Mouse (Mus musculus): ENCODE results near the gene Lrpprc. TPM values are rescaled to one million over a fixed set of nuclear protein-coding genes. Genes with fewer than 3 reads are reported as not detected.

Gene Lrpprc
- total RNA-seq, 2 experiments from 2014 or later = 59.0 to 63.0 TPM

GRCm38 (mm10) chr17:84681670-84682069 lies 108.9 kb downstream of the Lrpprc start:
- no peak overlapping the region for H3K27ac ChIP-seq
- no peak overlapping the region for H3K4me3 ChIP-seq
- intact Hi-C loops (cut with DNase I) = no loop called here
- no peak for TF ChIP-seq CTCF (IDR thresholded peaks at IDR 0.05)
- no peak for DNase-seq (ENCODE audit: extremely low spot score in 1 of 2, low spot score in 2 of 2)

- no peak for TF ChIP-seq CTCF (IDR thresholded peaks at IDR 0.05)
- DNase-seq (ENCODE audit: extremely low spot score in 1 of 2, low spot score in 2 of 2) = no peak
- Histone ChIP-seq H3K27ac (no peak overlapping the region), H3K4me3 (no peak overlapping the region)
- intact Hi-C loops (cut with DNase I) = no loop called here
Measured at GRCm38 (mm10) chr17:84677595-84677994, 113.0 kb downstream of the Lrpprc start.

GRCm38 (mm10) chr17:84675951-84676366 lies 114.6 kb downstream of the Lrpprc start, which contains the start of gene Abcg8:
Abcg8 (plus strand) TSS chr17:84676302.
- intact Hi-C loops (cut with DNase I) = no loop called here
- no peak for DNase-seq (ENCODE audit: extremely low spot score in 1 of 2, low spot score in 2 of 2)
- Histone ChIP-seq H3K4me3 (peak within 1 kb of the TSS; percentile 27; the same call in 1 of the 2 replicates), H3K27ac (no peak within 1 kb of the TSS)
- TF ChIP-seq CTCF (IDR thresholded peaks at IDR 0.05) = no peak

- peak in 1 of 2 experiments; percentile 23 for DNase-seq (ENCODE audit: extremely low spot score in 1 of 2, low spot score in 2 of 2)
- Histone ChIP-seq H3K4me3 (no peak overlapping the region), H3K27ac (no peak overlapping the region)
- TF ChIP-seq CTCF (IDR thresholded peaks at IDR 0.05) = no peak
- intact Hi-C loops (cut with DNase I) = no loop called here
Measured at GRCm38 (mm10) chr17:84675204-84675603, 115.4 kb downstream of the Lrpprc start.

- Histone ChIP-seq H3K27ac (no peak overlapping the region), H3K4me3 (no peak overlapping the region)
- DNase-seq (ENCODE audit: extremely low spot score in 1 of 2, low spot score in 2 of 2) = no peak
- intact Hi-C loops (cut with DNase I) = no loop called here
- TF ChIP-seq CTCF (IDR thresholded peaks at IDR 0.05) = no peak
Measured at GRCm38 (mm10) chr17:84674048-84674447, 116.5 kb downstream of the Lrpprc start.

GRCm38 (mm10) chr17:84672376-84673369 lies 117.9 kb downstream of the Lrpprc start:
- no peak for DNase-seq (ENCODE audit: extremely low spot score in 1 of 2, low spot score in 2 of 2)
- intact Hi-C loops (cut with DNase I) = no loop called here
- Histone ChIP-seq H3K27ac (no peak overlapping the region), H3K4me3 (no peak overlapping the region)
- no peak for TF ChIP-seq CTCF (IDR thresholded peaks at IDR 0.05)

- H3K27ac ChIP-seq = no peak overlapping the region
- intact Hi-C loops (cut with DNase I) = no loop called here
- no peak for TF ChIP-seq CTCF (IDR thresholded peaks at IDR 0.05)
- DNase-seq (ENCODE audit: extremely low spot score in 1 of 2, low spot score in 2 of 2) = no peak
- no peak overlapping the region for H3K4me3 ChIP-seq
Measured at GRCm38 (mm10) chr17:84667848-84668247, 122.7 kb downstream of the Lrpprc start.

GRCm38 (mm10) chr17:84665691-84666090 lies 124.9 kb downstream of the Lrpprc start:
- no peak for TF ChIP-seq CTCF (IDR thresholded peaks at IDR 0.05)
- no peak overlapping the region for H3K4me3 ChIP-seq
- H3K27ac ChIP-seq = no peak overlapping the region
- intact Hi-C loops (cut with DNase I) = no loop called here
- no peak for DNase-seq (ENCODE audit: extremely low spot score in 1 of 2, low spot score in 2 of 2)

- no peak for TF ChIP-seq CTCF (IDR thresholded peaks at IDR 0.05)
- no peak overlapping the region for H3K4me3 ChIP-seq
- DNase-seq (ENCODE audit: extremely low spot score in 1 of 2, low spot score in 2 of 2) = no peak
- intact Hi-C loops (cut with DNase I) = no loop called here
- H3K27ac ChIP-seq = no peak overlapping the region
Measured at GRCm38 (mm10) chr17:84665053-84665452, 125.5 kb downstream of the Lrpprc start.

GRCm38 (mm10) chr17:84658951-84659350 lies 131.6 kb downstream of the Lrpprc start:
- DNase-seq (ENCODE audit: extremely low spot score in 1 of 2, low spot score in 2 of 2) = no peak
- TF ChIP-seq CTCF (IDR thresholded peaks at IDR 0.05) = no peak
- Histone ChIP-seq H3K4me3 (no peak overlapping the region), H3K27ac (no peak overlapping the region)
- intact Hi-C loops (cut with DNase I) = no loop called here

GRCm38 (mm10) chr17:84658195-84658594 lies 132.4 kb downstream of the Lrpprc start:
- no peak overlapping the region for H3K27ac ChIP-seq
- DNase-seq (ENCODE audit: extremely low spot score in 1 of 2, low spot score in 2 of 2) = no peak
- TF ChIP-seq CTCF (IDR thresholded peaks at IDR 0.05) = no peak
- intact Hi-C loops (cut with DNase I) = no loop called here
- no peak overlapping the region for H3K4me3 ChIP-seq

GRCm38 (mm10) chr17:84657782-84658181 lies 132.8 kb downstream of the Lrpprc start:
- intact Hi-C loops (cut with DNase I) = no loop called here
- Histone ChIP-seq H3K27ac (no peak overlapping the region), H3K4me3 (no peak overlapping the region)
- DNase-seq (ENCODE audit: extremely low spot score in 1 of 2, low spot score in 2 of 2) = no peak
- no peak for TF ChIP-seq CTCF (IDR thresholded peaks at IDR 0.05)

- intact Hi-C loops (cut with DNase I) = no loop called here
- Histone ChIP-seq H3K4me3 (no peak overlapping the region), H3K27ac (no peak overlapping the region)
- TF ChIP-seq CTCF (IDR thresholded peaks at IDR 0.05) = no peak
- DNase-seq (ENCODE audit: extremely low spot score in 1 of 2, low spot score in 2 of 2) = no peak
Measured at GRCm38 (mm10) chr17:84657422-84657732, 133.2 kb downstream of the Lrpprc start.
